Mouse (Mus musculus) megakaryocyte, embryonic 14.5 days (primary cell): ENCODE data around the gene Adam19. TPM values are rescaled to one million over a fixed set of nuclear protein-coding genes. Genes with fewer than 3 reads are reported as not detected.

Experiments
- H3K27me3 ChIP-seq: replicated peaks from 2 replicates; pipeline ENCODE3; 2012; ENCODE audit warnings: inconsistent platforms
- H3K36me3 ChIP-seq: replicated peaks from 2 replicates; pipeline ENCODE3; 2012; ENCODE audit warnings: low read length, inconsistent platforms, mixed read lengths
- H3K4me1 ChIP-seq: 2 replicates; pipeline ENCODE4 v1.6.1; 2012; ENCODE audit warnings: inconsistent platforms
- H3K4me3 ChIP-seq: replicated peaks from 2 replicates; pipeline ENCODE3; 2012; ENCODE audit warnings: moderate library complexity, mild to moderate bottlenecking, inconsistent platforms
- H3K9me3 ChIP-seq: 2 replicates; pipeline ENCODE4 v1.6.1; 2012; ENCODE audit warnings: inconsistent platforms
- FLI1 ChIP-seq: IDR thresholded peaks from 2 replicates; pipeline ENCODE4 v1.6.1; 2012; ENCODE audit warnings: low read length, inconsistent platforms, mixed read lengths
- GATA1 ChIP-seq: IDR thresholded peaks from 3 replicates; pipeline ENCODE4 v1.6.1; 2012; ENCODE audit warnings: mixed read lengths, low read length, inconsistent platforms, borderline replicate concordance
- polyA plus RNA-seq: library from polyadenylated mRNA; stranded (reverse); fragments of >175 nt; gene quantifications from 2 replicates; pipeline ENCODE4 v1.2.3, GENCODE M21; 2012; ENCODE audit warnings: low replicate concordance; ENCODE audit not compliant: insufficient read depth

Gene Adam19
- polyA plus RNA-seq, 1 experiment, result 0.21 TPM

DNA sequence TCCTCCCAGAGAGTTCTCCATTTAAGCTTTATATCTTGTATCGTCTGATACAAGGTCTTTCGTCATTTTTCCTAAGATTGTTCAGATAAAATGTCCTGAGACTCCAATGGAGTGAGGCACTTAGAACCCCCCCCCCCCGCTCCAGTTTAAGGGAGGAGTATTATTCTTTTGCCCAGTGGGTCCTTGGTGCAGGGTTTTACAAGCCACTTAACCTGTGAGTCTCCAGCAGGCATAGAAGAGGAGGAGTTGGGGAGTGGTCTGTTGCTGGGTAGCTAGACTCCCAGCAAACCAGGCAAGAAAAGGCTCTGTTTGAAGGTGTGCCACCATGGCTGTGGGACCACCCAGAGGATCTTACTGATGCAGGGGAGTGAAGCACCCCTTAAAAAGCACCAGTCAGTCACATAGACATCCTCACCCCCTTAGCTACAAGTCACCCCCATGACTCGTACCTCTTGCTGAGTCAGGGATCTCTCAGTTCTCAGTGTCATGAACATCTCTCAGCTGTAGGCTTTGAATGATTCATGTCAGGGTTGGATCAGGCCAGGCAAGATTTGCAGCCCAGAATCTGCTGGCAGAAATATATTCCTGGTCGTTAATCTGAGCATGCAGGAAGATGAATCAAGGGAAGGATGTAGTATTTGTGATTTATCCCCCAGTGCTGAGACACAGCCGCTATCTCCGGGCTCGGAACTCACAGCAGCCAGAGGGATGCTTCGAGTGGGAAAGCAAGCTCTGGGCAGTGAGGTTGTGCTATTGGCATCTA lies 59.8 kb downstream of the Adam19 start:
- Histone ChIP-seq H3K9me3 (no peaks in the 10 kb centered on the region), H3K36me3 (no peaks in the 10 kb centered on the region), H3K4me3 (no peak overlapping the region), H3K4me1 (no peaks in the 10 kb centered on the region), H3K27me3 (peaks cover 5% of the 10 kb centered on the region)
- TF ChIP-seq FLI1 (no peak), GATA1 (no peak)

DNA sequence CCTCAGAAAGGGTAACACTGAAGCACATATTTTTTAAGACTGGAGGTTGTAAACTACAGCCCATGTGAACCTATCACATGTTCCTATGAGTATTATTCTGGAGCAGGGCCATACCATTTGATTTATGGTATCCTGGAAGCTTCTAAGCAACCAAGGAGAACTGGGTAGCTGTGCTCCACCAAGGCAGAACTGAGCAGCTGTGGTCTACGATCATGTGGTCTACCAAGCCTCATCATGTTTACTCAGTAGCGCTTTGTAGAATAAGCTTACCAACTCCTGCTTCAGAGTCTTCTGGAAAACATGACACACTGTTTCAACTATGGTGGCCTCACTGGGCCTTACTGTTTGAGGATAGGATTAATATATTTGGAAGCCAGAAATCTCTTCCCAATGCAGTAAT lies 60.7 kb downstream of the Adam19 start:
- H3K9me3 ChIP-seq, result no peaks in the 10 kb centered on the region
- H3K4me1 ChIP-seq, result no peaks in the 10 kb centered on the region
- H3K27me3 ChIP-seq, result peaks cover 5% of the 10 kb centered on the region
- no peak overlapping the region for H3K4me3 ChIP-seq
- H3K36me3 ChIP-seq, result no peaks in the 10 kb centered on the region
- TF ChIP-seq FLI1, result no peak
- no peak for TF ChIP-seq GATA1

DNA sequence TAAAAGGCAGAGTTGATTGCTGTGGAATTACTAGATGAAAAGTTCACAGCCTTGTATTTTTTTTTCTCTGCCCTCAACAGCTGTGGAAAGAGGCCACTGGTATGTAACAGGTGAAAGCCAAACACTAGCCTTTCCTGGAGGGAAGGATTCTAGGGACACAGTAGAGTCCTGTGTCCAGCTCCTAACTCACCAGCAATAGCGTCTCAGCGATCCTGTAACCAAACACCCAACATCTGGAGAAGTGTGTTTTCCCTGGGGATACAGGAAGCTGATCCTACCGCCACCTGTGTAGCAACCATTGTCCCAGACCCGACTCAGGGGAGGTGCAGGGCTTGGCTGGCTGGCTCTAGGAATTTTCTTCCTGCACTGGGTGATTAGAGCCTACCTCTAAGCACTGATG lies 63.8 kb downstream of the Adam19 start:
- H3K36me3 ChIP-seq, result no peaks in the 10 kb centered on the region

DNA sequence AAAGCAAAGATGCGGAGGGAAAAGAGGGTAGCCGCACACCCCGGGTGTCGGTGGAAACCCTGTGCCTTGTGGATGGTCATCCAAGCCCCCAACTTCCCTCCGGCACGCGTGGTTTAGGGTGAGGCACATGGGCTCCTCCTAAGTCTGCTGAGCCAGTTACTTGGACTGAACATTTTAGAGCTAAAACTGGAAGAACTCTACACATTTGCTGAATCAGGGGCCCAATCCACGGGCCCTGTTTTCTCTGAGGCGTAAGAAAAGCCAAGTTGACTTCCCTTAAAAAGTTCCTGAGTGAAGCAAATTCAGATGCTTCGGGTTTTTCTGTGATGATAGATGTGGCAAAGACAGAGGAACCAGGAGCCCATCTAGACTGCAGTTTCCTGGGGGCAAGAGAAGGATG lies 64.3 kb downstream of the Adam19 start:
- H3K27me3 ChIP-seq, result peaks cover 2% of the 10 kb centered on the region
- no peaks in the 10 kb centered on the region for H3K36me3 ChIP-seq
- no peaks in the 10 kb centered on the region for H3K4me1 ChIP-seq
- no peak for TF ChIP-seq GATA1
- no peak for TF ChIP-seq FLI1
- H3K4me3 ChIP-seq, result no peak overlapping the region
- no peaks in the 10 kb centered on the region for H3K9me3 ChIP-seq

More for the DNA sequence above, 63.8 kb downstream of the Adam19 start:
- no peak for TF ChIP-seq GATA1
- TF ChIP-seq FLI1, result no peak
- Histone ChIP-seq H3K27me3 (peaks cover 4% of the 10 kb centered on the region), H3K4me1 (no peaks in the 10 kb centered on the region), H3K9me3 (no peaks in the 10 kb centered on the region), H3K4me3 (no peak overlapping the region)

DNA sequence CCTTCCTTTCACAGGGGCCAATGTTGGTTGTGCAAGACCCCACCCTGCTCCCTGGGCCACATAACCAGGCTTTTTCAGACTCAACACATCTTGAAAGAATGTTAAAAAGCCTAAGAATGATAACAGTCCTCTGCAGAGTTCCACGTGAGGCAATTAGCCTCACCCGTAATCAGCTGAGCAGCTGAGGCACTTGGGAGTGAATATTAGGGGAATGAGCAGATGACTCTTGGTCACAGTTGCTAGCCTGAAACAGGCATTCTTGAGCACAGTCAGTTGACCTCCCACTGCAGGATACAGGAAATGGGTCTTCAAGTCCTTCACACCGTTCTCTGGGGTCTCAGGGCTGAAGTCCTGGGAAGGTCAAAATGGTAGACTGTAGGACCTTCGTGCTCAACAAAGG lies 65.9 kb downstream of the Adam19 start:
- H3K4me1 ChIP-seq, result no peaks in the 10 kb centered on the region
- H3K4me3 ChIP-seq, result no peak overlapping the region
- H3K9me3 ChIP-seq, result no peaks in the 10 kb centered on the region
- no peaks in the 10 kb centered on the region for H3K27me3 ChIP-seq
- TF ChIP-seq GATA1 (no peak), FLI1 (no peak)
- H3K36me3 ChIP-seq, result no peaks in the 10 kb centered on the region

DNA sequence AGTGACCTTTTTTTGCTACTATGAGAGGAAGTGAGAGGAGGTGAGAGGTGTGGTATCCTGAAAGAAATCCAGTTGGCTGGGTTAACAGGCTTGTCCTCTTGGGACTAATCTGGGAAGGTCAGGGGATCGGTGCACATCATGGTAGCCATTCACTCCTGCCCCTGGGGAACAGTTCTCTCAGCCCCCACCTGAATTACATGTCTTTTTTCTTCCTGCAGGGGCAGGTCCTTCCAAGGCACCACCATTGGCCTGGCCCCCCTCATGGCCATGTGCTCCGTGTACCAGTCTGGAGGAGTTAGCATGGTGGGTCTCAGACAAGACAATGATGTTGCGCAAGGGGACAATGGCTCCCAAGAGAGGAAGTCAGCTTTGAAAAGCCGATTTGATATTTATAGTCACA lies 67.1 kb downstream of the Adam19 start:
- no peaks in the 10 kb centered on the region for H3K4me1 ChIP-seq
- H3K36me3 ChIP-seq, result no peaks in the 10 kb centered on the region

DNA sequence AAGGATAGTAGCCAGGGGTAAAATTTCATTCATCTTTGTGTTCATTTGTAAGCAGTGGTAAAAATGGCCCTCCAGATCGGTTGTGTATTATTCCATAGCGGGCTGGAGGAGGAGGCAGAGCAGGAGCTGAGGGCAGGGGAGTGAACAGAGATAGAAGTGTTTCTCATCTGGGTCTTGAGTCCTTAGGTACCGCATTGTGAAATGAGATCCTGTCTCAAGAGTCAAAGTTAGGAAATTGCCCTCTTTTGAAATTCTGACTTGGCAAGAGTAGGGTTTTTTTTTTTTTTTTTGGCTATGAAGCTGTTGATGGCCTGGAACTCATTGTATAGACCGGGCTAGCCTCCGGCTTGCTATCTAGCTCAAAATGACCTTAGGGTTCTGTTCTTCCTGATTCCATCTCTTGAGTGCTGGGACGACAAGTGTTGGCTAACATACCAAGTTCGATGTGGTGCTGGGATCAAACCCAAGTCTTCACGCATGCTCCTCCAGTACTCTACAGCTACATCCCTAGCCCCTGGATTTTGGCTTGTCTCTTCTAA lies 67.6 kb downstream of the Adam19 start:
- Histone ChIP-seq H3K9me3 (no peaks in the 10 kb centered on the region), H3K4me1 (no peaks in the 10 kb centered on the region)
- TF ChIP-seq GATA1 (no peak), FLI1 (no peak)

More for the DNA sequence above, 67.1 kb downstream of the Adam19 start:
- Histone ChIP-seq H3K9me3 (no peaks in the 10 kb centered on the region), H3K27me3 (peaks cover 2% of the 10 kb centered on the region), H3K4me3 (no peak overlapping the region)
- TF ChIP-seq GATA1 (no peak), FLI1 (no peak)

DNA sequence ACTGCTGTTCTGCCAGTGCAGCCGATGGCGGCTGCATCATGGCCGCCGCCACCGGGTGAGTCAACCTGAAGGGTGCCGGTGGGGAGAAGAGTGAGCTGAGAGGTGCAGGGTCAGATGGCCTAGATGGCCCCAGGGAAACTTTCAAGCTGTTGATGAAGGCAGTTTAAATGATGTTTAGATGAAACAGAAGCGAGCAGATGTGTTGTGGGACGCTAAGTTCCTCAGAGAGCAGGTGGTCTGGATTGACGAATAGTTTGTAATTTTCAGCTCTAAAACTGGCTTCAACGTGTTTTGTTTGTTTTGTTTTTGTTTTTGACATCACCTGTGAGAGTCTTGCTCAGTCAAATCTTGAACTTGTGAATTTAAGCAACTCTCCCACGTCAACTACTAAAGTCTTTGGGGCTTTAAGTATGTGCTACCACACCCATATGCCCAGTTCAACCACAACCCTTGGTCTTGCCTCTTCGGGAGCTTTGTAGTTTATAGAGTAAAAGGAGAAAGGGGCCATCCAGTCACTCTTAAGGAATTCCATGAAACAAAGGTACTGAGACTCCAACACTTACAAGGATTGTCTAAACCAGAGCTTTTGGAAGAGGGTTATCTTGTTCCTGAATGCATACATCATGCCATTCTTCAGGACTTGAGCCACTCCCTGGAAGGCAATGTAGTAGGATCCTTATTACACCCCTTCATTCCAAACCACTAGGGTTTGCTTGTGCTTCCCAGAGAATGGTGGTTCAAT lies 69.5 kb downstream of the Adam19 start:
- TF ChIP-seq GATA1 (no peak), FLI1 (no peak)
- no peaks in the 10 kb centered on the region for H3K9me3 ChIP-seq
- H3K36me3 ChIP-seq, result no peaks in the 10 kb centered on the region
- no peak overlapping the region for H3K4me3 ChIP-seq
- H3K4me1 ChIP-seq, result 0 out of 2 replicates have a peak, but pooled peaks cover 3% of the 10 kb centered on the region
- H3K27me3 ChIP-seq, result peaks cover 2% of the 10 kb centered on the region

More for the DNA sequence above, 67.6 kb downstream of the Adam19 start:
- Histone ChIP-seq H3K27me3 (peaks cover 2% of the 10 kb centered on the region), H3K36me3 (no peaks in the 10 kb centered on the region), H3K4me3 (no peak overlapping the region)

DNA sequence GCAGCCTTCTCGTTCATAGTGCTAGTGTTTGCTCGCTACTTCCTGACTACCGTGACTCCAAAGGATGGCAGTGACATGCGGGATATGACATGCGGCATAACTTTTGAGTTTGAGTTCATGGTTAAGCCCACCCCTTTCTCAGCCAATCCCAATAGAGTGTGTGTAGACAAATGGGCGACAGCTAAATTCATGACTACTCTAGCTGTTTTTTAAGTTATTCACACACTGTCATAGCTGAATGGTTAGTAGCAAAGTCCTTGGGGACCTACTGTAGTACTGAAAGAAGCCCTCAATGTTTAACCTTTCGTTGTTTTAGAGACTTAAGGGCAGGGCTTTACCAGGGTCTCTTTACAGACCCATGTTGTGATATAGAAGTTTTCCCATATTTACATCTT lies 70.0 kb downstream of the Adam19 start:
- no peak overlapping the region for H3K4me3 ChIP-seq
- H3K36me3 ChIP-seq, result no peaks in the 10 kb centered on the region
- TF ChIP-seq FLI1 (no peak), GATA1 (no peak)
- peaks cover 2% of the 10 kb centered on the region for H3K27me3 ChIP-seq
- H3K4me1 ChIP-seq, result 0 out of 2 replicates have a peak, but pooled peaks cover 3% of the 10 kb centered on the region
- no peaks in the 10 kb centered on the region for H3K9me3 ChIP-seq

DNA sequence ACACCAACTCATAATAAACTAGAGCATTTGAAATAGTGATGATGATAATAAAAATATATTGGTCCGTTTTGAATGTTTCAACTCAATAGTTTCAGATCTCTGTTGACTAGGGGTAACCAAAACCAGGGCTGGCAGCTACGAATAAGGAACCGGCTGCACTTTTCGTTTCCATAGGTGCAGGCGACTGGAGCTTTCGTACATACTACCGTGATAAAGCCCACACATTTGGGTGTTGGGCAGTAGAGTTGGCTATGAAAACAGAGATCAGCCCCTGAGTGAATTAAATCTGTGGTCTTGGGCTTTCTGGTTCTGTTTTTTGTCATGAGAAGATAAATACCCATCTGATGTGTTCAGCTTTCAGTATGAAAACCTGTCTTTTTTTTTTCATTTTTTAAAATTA lies 70.5 kb downstream of the Adam19 start:
- Histone ChIP-seq H3K4me1 (0 out of 2 replicates have a peak, but pooled peaks cover 3% of the 10 kb centered on the region), H3K4me3 (no peak overlapping the region), H3K27me3 (peaks cover 2% of the 10 kb centered on the region), H3K36me3 (no peaks in the 10 kb centered on the region), H3K9me3 (no peaks in the 10 kb centered on the region)
- TF ChIP-seq GATA1, result no peak
